In the genomic region with DNA sequence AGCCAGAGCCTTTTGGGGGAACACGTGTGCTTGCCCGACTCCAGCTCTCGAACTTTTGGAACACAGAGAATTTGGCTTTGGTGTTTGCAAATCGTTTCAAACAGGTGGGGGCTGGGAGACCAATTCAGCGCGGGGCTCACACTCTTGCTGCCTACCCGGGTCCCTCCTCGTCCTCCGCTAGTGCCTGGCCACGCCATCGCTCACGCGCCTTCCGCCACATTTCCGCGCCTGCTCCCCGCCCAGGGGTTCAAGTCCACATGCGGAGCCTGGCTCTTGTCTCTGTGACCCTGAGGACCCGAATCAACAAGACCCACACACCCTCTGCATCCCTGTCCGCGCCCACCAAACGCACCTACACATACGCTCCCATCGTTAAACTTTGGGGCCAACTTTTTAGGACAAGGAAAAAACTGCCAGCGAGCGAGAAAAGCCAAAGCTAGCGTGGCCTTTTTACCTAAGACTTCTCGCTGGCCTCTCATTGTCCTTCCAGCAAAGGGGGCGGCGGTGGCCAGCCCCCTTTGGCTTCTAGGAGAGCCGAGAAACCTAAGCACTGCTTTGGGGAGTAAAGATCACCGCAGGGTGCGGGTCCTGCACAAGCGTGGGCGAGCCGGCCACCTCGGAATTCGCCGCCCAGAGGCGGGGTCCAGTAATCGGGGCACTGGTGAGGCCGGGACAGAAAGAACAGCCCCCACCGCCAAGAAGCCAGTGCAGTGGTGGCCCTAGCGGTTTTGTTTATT, we compare ENCODE assay signal across 8 mouse cellular contexts. TPM values are rescaled to one million over a fixed set of nuclear protein-coding genes. Genes with fewer than 3 reads are reported as not detected.
DNase-seq lines count a peak whose midpoint lies in the region; ATAC-seq and TF ChIP-seq lines count a peak whose summit lies in the region.

No protein-coding gene starts in this region.

- no peak; the same call in 1 of the 2 replicates for ATAC-seq in megakaryocyte, adult 5-6 weeks (ENCODE audit: poor library complexity, severe bottlenecking)
- ATAC-seq in forebrain, embryonic 12.5 days (ENCODE audit: low FRiP score) = peak; percentile 66
- ATAC-seq in hindbrain, embryonic 16.5 days = peak; percentile 55; the same call in 1 of the 2 replicates
- peak; percentile 62 for ATAC-seq in liver, postnatal 0 days
- no peak for ATAC-seq in erythroid progenitor cell, adult 5-6 weeks (replicated peaks; ENCODE audit: low FRiP score, poor library complexity, severe bottlenecking)

- H3K4me1 ChIP-seq in megakaryocyte, embryonic 14.5 days = peaks cover 25% of the 10 kb centered on the region
- no peaks in the 10 kb centered on the region for H3K4me1 ChIP-seq in bone marrow macrophage, adult 2 months (ENCODE audit: control insufficient read depth, insufficient read depth, low read length)
- H3K4me1 ChIP-seq in forebrain, embryonic 12.5 days = peaks cover 31% of the 10 kb centered on the region
- peaks cover 26% of the 10 kb centered on the region for H3K4me1 ChIP-seq in hindbrain, embryonic 16.5 days (ENCODE audit: control insufficient read depth, insufficient read depth, low read depth, low read length)
- H3K4me1 ChIP-seq in liver, postnatal 0 days (ENCODE audit: insufficient read depth) = peaks cover 3% of the 10 kb centered on the region

- peak overlapping the region; percentile 87 for H3K9ac ChIP-seq in forebrain, embryonic 12.5 days
- H3K9ac ChIP-seq in hindbrain, embryonic 16.5 days (ENCODE audit: low read depth, low read length) = peak overlapping the region; percentile 65
- H3K9ac ChIP-seq in liver, postnatal 0 days (replicated peaks) = peak overlapping the region; percentile 74

- H3K27me3 ChIP-seq in megakaryocyte, embryonic 14.5 days (replicated peaks) = peaks cover 52% of the 10 kb centered on the region
- no peaks in the 10 kb centered on the region for H3K27me3 ChIP-seq in forebrain, embryonic 12.5 days
- 0 out of 2 replicates have a peak, but pooled peaks cover 3% of the 10 kb centered on the region for H3K27me3 ChIP-seq in hindbrain, embryonic 16.5 days (replicated peaks; ENCODE audit: control insufficient read depth, insufficient read depth, low read length)
- peaks cover 21% of the 10 kb centered on the region; the same call in 1 of the 2 replicates for H3K27me3 ChIP-seq in liver, postnatal 0 days (ENCODE audit: insufficient read depth, low read length)

- TF ChIP-seq POLR2A in bone marrow macrophage, adult 2 months (IDR thresholded peaks at IDR 0.05; ENCODE audit: borderline replicate concordance, low read depth, low read length) = no peak

- WGBS in forebrain, embryonic 12.5 days = 0% methylated on average over 44 of the region's 44 CpGs
- under 1% methylated on average over 44 of the region's 44 CpGs for WGBS in hindbrain, embryonic 16.5 days
- WGBS in liver, postnatal 0 days (ENCODE audit: insufficient replicate concordance) = under 1% methylated on average over 44 of the region's 44 CpGs

- peak; percentile 31 for DNase-seq in liver, postnatal 0 days
- peak; percentile 54 for DNase-seq in ovary, postnatal 36 days (ENCODE audit: low spot score)

- TF ChIP-seq EP300 in liver, postnatal 0 days (IDR thresholded peaks at IDR 0.05; ENCODE audit: low read depth) = no peak

- no peaks in the 10 kb centered on the region for H3K36me3 ChIP-seq in megakaryocyte, embryonic 14.5 days (replicated peaks; ENCODE audit: low read length)
- no peaks in the 10 kb centered on the region for H3K36me3 ChIP-seq in forebrain, embryonic 12.5 days (replicated peaks)
- no peaks in the 10 kb centered on the region for H3K36me3 ChIP-seq in hindbrain, embryonic 16.5 days (ENCODE audit: control insufficient read depth, insufficient read depth, low read length)
- no peaks in the 10 kb centered on the region for H3K36me3 ChIP-seq in liver, postnatal 0 days (replicated peaks; ENCODE audit: insufficient read depth, low read length)

- H3K9me3 ChIP-seq in megakaryocyte, embryonic 14.5 days = peaks cover 27% of the 10 kb centered on the region
- H3K9me3 ChIP-seq in forebrain, embryonic 12.5 days = 0 out of 2 replicates have a peak, but pooled peaks cover 9% of the 10 kb centered on the region
- H3K9me3 ChIP-seq in hindbrain, embryonic 16.5 days (ENCODE audit: control insufficient read depth, low read length) = no peaks in the 10 kb centered on the region
- H3K9me3 ChIP-seq in liver, postnatal 0 days (ENCODE audit: low read length) = no peaks in the 10 kb centered on the region

- peak overlapping the region; percentile 92 for H3K4me3 ChIP-seq in megakaryocyte, embryonic 14.5 days (replicated peaks)
- peak overlapping the region; percentile 67 for H3K4me3 ChIP-seq in bone marrow macrophage, adult 2 months (ENCODE audit: insufficient read depth, low read length)
- peak overlapping the region; percentile 81 for H3K4me3 ChIP-seq in forebrain, embryonic 12.5 days (replicated peaks)
- H3K4me3 ChIP-seq in hindbrain, embryonic 16.5 days (ENCODE audit: low read length) = peak overlapping the region; percentile 89
- peak overlapping the region; percentile 68 for H3K4me3 ChIP-seq in liver, postnatal 0 days (ENCODE audit: low read depth, low read length)

- H3K4me2 ChIP-seq in forebrain, embryonic 12.5 days = peak overlapping the region; percentile 88
- H3K4me2 ChIP-seq in hindbrain, embryonic 16.5 days (ENCODE audit: low read length) = peak overlapping the region; percentile 96
- peak overlapping the region; percentile 80 for H3K4me2 ChIP-seq in liver, postnatal 0 days (ENCODE audit: low read depth, low read length)

- TF ChIP-seq CTCF in bone marrow macrophage, adult 2 months (IDR thresholded peaks at IDR 0.05; ENCODE audit: low read depth, low read length) = no peak
- TF ChIP-seq CTCF in liver, postnatal 0 days (IDR thresholded peaks at IDR 0.05; ENCODE audit: low read depth) = no peak

- peak overlapping the region; percentile 13 for H3K27ac ChIP-seq in bone marrow macrophage, adult 2 months (ENCODE audit: insufficient read depth, low read depth, low read length)
- peak overlapping the region; percentile 96 for H3K27ac ChIP-seq in forebrain, embryonic 12.5 days
- peak overlapping the region; percentile 51; the same call in 1 of the 2 replicates for H3K27ac ChIP-seq in hindbrain, embryonic 16.5 days (ENCODE audit: low read depth, low read length)
- H3K27ac ChIP-seq in liver, postnatal 0 days (ENCODE audit: low read depth) = peak overlapping the region; percentile 94

RNA-seq across cellular contexts. Expression of gene Magi1, which starts 0.5 kb away (rescaled TPM):
- polyA plus RNA-seq in megakaryocyte, embryonic 14.5 days (2012; ENCODE audit: insufficient read depth, low replicate concordance) = 1.3 and 2.3 TPM in 2 replicates
- total RNA-seq in megakaryocyte, adult 5-6 weeks (2015) = 0.09 TPM in 1 of 2 replicates, not detected in the other
- not detected in 2 replicates for total RNA-seq in megakaryocyte, adult 5-6 weeks (2017)
- not detected in 2 replicates for polyA plus RNA-seq in bone marrow macrophage, adult 2 months (2012; ENCODE audit: insufficient read depth, insufficient read length, missing spikeins)
- 45.5 and 52.2 TPM in 2 replicates for polyA plus RNA-seq in forebrain, embryonic 12.5 days (2016; fragmentation: Nextera tagmentation; extraction: Ambion mirVana)
- polyA plus RNA-seq in hindbrain, embryonic 16.5 days (2015; fragmentation: Nextera tagmentation; extraction: Ambion mirVana) = 27.7 and 28.2 TPM in 2 replicates
- 1.2 and 1.9 TPM in 2 replicates for polyA plus RNA-seq in liver, postnatal 0 days (2015; fragmentation: Nextera tagmentation; extraction: Ambion mirVana)
- not detected in 2 replicates for total RNA-seq in erythroid progenitor cell, adult 5-6 weeks (2015; ENCODE audit: low replicate concordance)
- total RNA-seq in erythroid progenitor cell, adult 5-6 weeks (2017; ENCODE audit: low replicate concordance) = not detected in 2 replicates

Comparison
In these comparisons a context has a peak if more than half of its experiments do, and no peak if none do; other contexts are left out.
1. ATAC-seq: peak in forebrain, embryonic 12.5 days (single experiment), hindbrain, embryonic 16.5 days (single experiment) and liver, postnatal 0 days (single experiment); none in megakaryocyte, adult 5-6 weeks (single experiment) and erythroid progenitor cell, adult 5-6 weeks (single experiment).
2. H3K27ac ChIP-seq: peak in every context shown above with its lines; median percentile 96 in forebrain, embryonic 12.5 days; 94 in liver, postnatal 0 days; 51 in hindbrain, embryonic 16.5 days; 13 in bone marrow macrophage, adult 2 months.
3. Peak in every context shown above with its lines, with median percentiles within 50 percentile points of each other: H3K4me3 ChIP-seq, H3K4me2 ChIP-seq and H3K9ac ChIP-seq.